Mouse (Mus musculus): ENCODE measurements around the gene Nmnat3.

DNA sequence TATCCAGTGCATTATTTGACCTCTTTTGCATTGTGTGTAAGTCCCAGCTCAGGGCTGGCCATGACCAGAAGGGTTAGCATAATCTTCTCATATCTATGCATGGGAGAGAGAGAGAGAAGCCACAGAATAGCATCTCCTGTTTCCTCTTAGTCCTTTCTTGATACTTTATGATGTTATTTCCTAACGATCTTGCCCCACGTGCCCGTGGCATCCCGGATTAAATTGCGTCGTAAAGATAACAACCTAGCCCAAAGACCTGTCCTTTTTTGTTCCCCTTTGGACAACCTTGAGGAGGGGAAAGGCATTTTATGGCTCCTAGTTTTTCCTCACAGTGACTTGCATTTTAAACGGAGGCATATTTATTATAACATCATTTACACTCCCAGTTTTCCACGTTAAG is 78.8 kb downstream of the Nmnat3 start:
- no peak for TF ChIP-seq CTCF (conservative IDR thresholded peaks at IDR 0.05 in 1 of 2, IDR thresholded peaks at IDR 0.05 in 1 of 2; ENCODE audit: low read depth in 2 of 2, low read length in 2 of 2)
- TF ChIP-seq ETS1 (conservative IDR thresholded peaks at IDR 0.05; ENCODE audit: low read depth, low read length): no peak
- no peak for TF ChIP-seq ZKSCAN1 (IDR thresholded peaks at IDR 0.05; ENCODE audit: borderline replicate concordance, low read depth, low read length)
- TF ChIP-seq MAX (IDR thresholded peaks at IDR 0.05; ENCODE audit: low read length): no peak
- no peak for TF ChIP-seq GABPA (IDR thresholded peaks at IDR 0.05; ENCODE audit: insufficient replicate concordance, low read depth, low read length)
- no peak for TF ChIP-seq POLR2A (IDR thresholded peaks at IDR 0.05; ENCODE audit: low read depth, low read length)
- TF ChIP-seq EP300 (IDR thresholded peaks at IDR 0.05; ENCODE audit: low read length): no peak

Data from CH12.LX (cell line).